Mouse (Mus musculus): ENCODE results near the gene Mier3. TPM values are rescaled to one million over a fixed set of nuclear protein-coding genes. Genes with fewer than 3 reads are reported as not detected.

Mier3 gene
- 20.5 and 20.6 TPM in 2 replicates for polyA plus RNA-seq (2015; fragmentation: Nextera tagmentation; extraction: Ambion mirVana)

- no peak within 1 kb of the TSS for H3K9ac ChIP-seq
- H3K4me2 ChIP-seq = no peak within 1 kb of the TSS
- ATAC-seq (replicated peaks; ENCODE audit: low FRiP score) = no peak
- no peaks in the 10 kb centered on the region for H3K9me3 ChIP-seq (replicated peaks)
- H3K4me3 ChIP-seq (replicated peaks) = no peak within 1 kb of the TSS
- peaks cover 7% of the 10 kb centered on the region; the same call in 1 of the 2 replicates for H3K4me1 ChIP-seq
- H3K27ac ChIP-seq = no peak within 1 kb of the TSS
- 87% methylated on average over 4 of the region's 4 CpGs for WGBS
- 0 out of 2 replicates have a peak, but pooled peaks cover 4% of the 10 kb centered on the region for H3K27me3 ChIP-seq
- no peaks in the 10 kb centered on the region for H3K36me3 ChIP-seq
These were observed at the start of gene Mier3 for GRCm38 (mm10) chr13:111680679-111681078. Gene Mier3, plus strand, starts transcription at chr13:111680979.

GRCm38 (mm10) chr13:111634163-111635160 is 46.3 kb upstream of the Mier3 start:
- no peak for ATAC-seq (replicated peaks; ENCODE audit: low FRiP score)
- Histone ChIP-seq H3K4me2 (no peak overlapping the region), H3K9me3 (replicated peaks) (no peaks in the 10 kb centered on the region), H3K36me3 (no peaks in the 10 kb centered on the region), H3K4me3 (replicated peaks) (no peak overlapping the region), H3K27me3 (no peaks in the 10 kb centered on the region), H3K9ac (no peak overlapping the region), H3K27ac (no peak overlapping the region), H3K4me1 (no peaks in the 10 kb centered on the region)
- WGBS = 81% methylated on average over 16 of the region's 16 CpGs

- 91% methylated on average over 6 of the region's 6 CpGs for WGBS
- Histone ChIP-seq H3K9ac (no peak overlapping the region), H3K27ac (no peak overlapping the region), H3K4me2 (no peak overlapping the region), H3K4me3 (replicated peaks) (no peak overlapping the region), H3K27me3 (no peaks in the 10 kb centered on the region), H3K36me3 (no peaks in the 10 kb centered on the region), H3K4me1 (no peaks in the 10 kb centered on the region), H3K9me3 (replicated peaks) (no peaks in the 10 kb centered on the region)
- no peak for ATAC-seq (replicated peaks; ENCODE audit: low FRiP score)
These were observed 40.5 kb upstream of the Mier3 start for GRCm38 (mm10) chr13:111640319-111640718.

- 74% methylated on average over 2 of the region's 2 CpGs for WGBS
- H3K27me3 ChIP-seq = no peaks in the 10 kb centered on the region
- ATAC-seq (replicated peaks; ENCODE audit: low FRiP score) = no peak
These were observed 37.1 kb upstream of the Mier3 start for GRCm38 (mm10) chr13:111643636-111644035.

GRCm38 (mm10) chr13:111646204-111646603 is 34.6 kb upstream of the Mier3 start:
- H3K4me1 ChIP-seq = no peaks in the 10 kb centered on the region
- no peak overlapping the region for H3K4me3 ChIP-seq (replicated peaks)
- H3K27me3 ChIP-seq = no peaks in the 10 kb centered on the region
- H3K27ac ChIP-seq = no peak overlapping the region
- no peaks in the 10 kb centered on the region for H3K36me3 ChIP-seq
- no peak for ATAC-seq (replicated peaks; ENCODE audit: low FRiP score)
- no peak overlapping the region for H3K9ac ChIP-seq
- H3K9me3 ChIP-seq (replicated peaks) = no peaks in the 10 kb centered on the region
- 77% methylated on average over 9 of the region's 9 CpGs for WGBS
- H3K4me2 ChIP-seq = no peak overlapping the region

More at GRCm38 (mm10) chr13:111643636-111644035, 37.1 kb upstream of the Mier3 start:
- Histone ChIP-seq H3K4me1 (no peaks in the 10 kb centered on the region), H3K4me2 (no peak overlapping the region), H3K9me3 (replicated peaks) (no peaks in the 10 kb centered on the region), H3K27ac (no peak overlapping the region), H3K4me3 (replicated peaks) (no peak overlapping the region), H3K9ac (no peak overlapping the region), H3K36me3 (no peaks in the 10 kb centered on the region)

GRCm38 (mm10) chr13:111647279-111647678 is 33.5 kb upstream of the Mier3 start:
- Histone ChIP-seq H3K9me3 (replicated peaks) (no peaks in the 10 kb centered on the region), H3K9ac (no peak overlapping the region), H3K4me1 (no peaks in the 10 kb centered on the region), H3K36me3 (no peaks in the 10 kb centered on the region), H3K4me2 (no peak overlapping the region), H3K27ac (no peak overlapping the region), H3K27me3 (no peaks in the 10 kb centered on the region), H3K4me3 (replicated peaks) (no peak overlapping the region)
- no peak for ATAC-seq (replicated peaks; ENCODE audit: low FRiP score)
- WGBS = 89% methylated on average over 4 of the region's 4 CpGs

GRCm38 (mm10) chr13:111651020-111651419 is 29.8 kb upstream of the Mier3 start:
- H3K9me3 ChIP-seq (replicated peaks) = no peaks in the 10 kb centered on the region
- H3K27me3 ChIP-seq = no peaks in the 10 kb centered on the region
- 78% methylated on average over 6 of the region's 6 CpGs for WGBS
- no peak overlapping the region for H3K9ac ChIP-seq
- no peaks in the 10 kb centered on the region for H3K4me1 ChIP-seq
- no peak overlapping the region for H3K4me2 ChIP-seq
- no peak overlapping the region for H3K4me3 ChIP-seq (replicated peaks)
- ATAC-seq (replicated peaks; ENCODE audit: low FRiP score) = no peak
- no peaks in the 10 kb centered on the region for H3K36me3 ChIP-seq
- H3K27ac ChIP-seq = no peak overlapping the region

GRCm38 (mm10) chr13:111655273-111655672 is 25.5 kb upstream of the Mier3 start:
- no peaks in the 10 kb centered on the region for H3K27me3 ChIP-seq
- H3K36me3 ChIP-seq = no peaks in the 10 kb centered on the region
- WGBS = 92% methylated on average over 4 of the region's 4 CpGs
- H3K27ac ChIP-seq = no peak overlapping the region
- ATAC-seq (replicated peaks; ENCODE audit: low FRiP score) = no peak
- H3K9ac ChIP-seq = no peak overlapping the region
- no peaks in the 10 kb centered on the region for H3K9me3 ChIP-seq (replicated peaks)
- no peak overlapping the region for H3K4me3 ChIP-seq (replicated peaks)
- H3K4me1 ChIP-seq = peaks cover 16% of the 10 kb centered on the region
- no peak overlapping the region for H3K4me2 ChIP-seq

- Histone ChIP-seq H3K27ac (no peak overlapping the region), H3K36me3 (no peaks in the 10 kb centered on the region), H3K4me3 (replicated peaks) (no peak overlapping the region), H3K4me1 (peaks cover 19% of the 10 kb centered on the region), H3K9me3 (replicated peaks) (no peaks in the 10 kb centered on the region), H3K9ac (no peak overlapping the region), H3K4me2 (no peak overlapping the region), H3K27me3 (no peaks in the 10 kb centered on the region)
- ATAC-seq (replicated peaks; ENCODE audit: low FRiP score) = no peak
- WGBS = 68% methylated on average over 2 of the region's 2 CpGs
These were observed 24.9 kb upstream of the Mier3 start for GRCm38 (mm10) chr13:111655856-111656255.

GRCm38 (mm10) chr13:111656309-111656708 is 24.5 kb upstream of the Mier3 start:
- no peak overlapping the region for H3K4me2 ChIP-seq
- H3K9me3 ChIP-seq (replicated peaks) = no peaks in the 10 kb centered on the region
- H3K9ac ChIP-seq = no peak overlapping the region
- H3K4me1 ChIP-seq = peaks cover 19% of the 10 kb centered on the region
- 0 out of 2 replicates have a peak, but pooled peaks have one; percentile 58 for ATAC-seq (replicated peaks; ENCODE audit: low FRiP score)
- 67% methylated on average over 10 of the region's 10 CpGs for WGBS
- H3K27ac ChIP-seq = no peak overlapping the region
- no peaks in the 10 kb centered on the region for H3K36me3 ChIP-seq
- no peak overlapping the region for H3K4me3 ChIP-seq (replicated peaks)
- no peaks in the 10 kb centered on the region for H3K27me3 ChIP-seq

- peaks cover 19% of the 10 kb centered on the region for H3K4me1 ChIP-seq
- 65% methylated on average over 3 of the region's 3 CpGs for WGBS
- no peak; the same call in 1 of the 2 replicates for ATAC-seq (replicated peaks; ENCODE audit: low FRiP score)
These were observed 24.0 kb upstream of the Mier3 start for GRCm38 (mm10) chr13:111656769-111657168.

GRCm38 (mm10) chr13:111658501-111659280 is 22.1 kb upstream of the Mier3 start:
- peak overlapping the region; percentile 12; the same call in 1 of the 2 replicates for H3K4me2 ChIP-seq
- peaks cover 19% of the 10 kb centered on the region for H3K4me1 ChIP-seq
- no peaks in the 10 kb centered on the region for H3K9me3 ChIP-seq (replicated peaks)
- no peaks in the 10 kb centered on the region for H3K27me3 ChIP-seq
- H3K36me3 ChIP-seq = no peaks in the 10 kb centered on the region
- no peak overlapping the region for H3K4me3 ChIP-seq (replicated peaks)
- WGBS = 40% methylated on average over 12 of the region's 12 CpGs
- ATAC-seq (replicated peaks; ENCODE audit: low FRiP score) = 0 out of 2 replicates have a peak, but pooled peaks have one; percentile 54
- no peak overlapping the region for H3K9ac ChIP-seq
- H3K27ac ChIP-seq = 0 out of 2 replicates have a peak overlapping the region, but pooled peaks have one; percentile 38

More at GRCm38 (mm10) chr13:111656769-111657168, 24.0 kb upstream of the Mier3 start:
- Histone ChIP-seq H3K36me3 (no peaks in the 10 kb centered on the region), H3K4me3 (replicated peaks) (no peak overlapping the region), H3K9ac (no peak overlapping the region), H3K4me2 (no peak overlapping the region), H3K27ac (no peak overlapping the region), H3K9me3 (replicated peaks) (no peaks in the 10 kb centered on the region), H3K27me3 (no peaks in the 10 kb centered on the region)

All from kidney, embryonic 15.5 days (tissue).